Mouse (Mus musculus) midbrain, postnatal 0 days (tissue): ENCODE measurements around the gene Fkbp2. TPM values are rescaled to one million over a fixed set of nuclear protein-coding genes. Genes with fewer than 3 reads are reported as not detected.

ENCODE experiments used
- ATAC-seq: fragments of 200-750 bp; cut with Nextera tagmentation; 2 replicates; pipeline ENCODE4 v1.8.0; 2017; ENCODE audit warnings: moderate number of reproducible peaks, mild to moderate bottlenecking, moderate TSS enrichment, moderate library complexity; ENCODE audit not compliant: low FRiP score
- DNase-seq: peaks from one replicate; pipeline ENCODE4 v3.0.0-alpha.2; 2015; ENCODE audit warnings: low spot score
- H3K27ac ChIP-seq: fragments of 300-500 bp; sonication (generic); 2 replicates; pipeline ENCODE4 v1.5.1; 2014; ENCODE audit warnings: low read depth, mild to moderate bottlenecking, low read length, mixed read lengths
- H3K27me3 ChIP-seq: fragments of 300-500 bp; sonication (generic); 2 replicates; pipeline ENCODE4 v1.6.1; 2014; ENCODE audit warnings: low read length, control low read depth, mixed read lengths; ENCODE audit not compliant: insufficient read depth
- H3K36me3 ChIP-seq: fragments of 300-500 bp; sonication (generic); 2 replicates; pipeline ENCODE4 v1.6.1; 2014; ENCODE audit warnings: low read length, control low read depth, mixed read lengths; ENCODE audit not compliant: insufficient read depth
- H3K4me1 ChIP-seq: fragments of 300-500 bp; sonication (generic); 2 replicates; pipeline ENCODE4 v1.6.1; 2014; ENCODE audit warnings: mild to moderate bottlenecking, control low read depth, antibody characterized with exemption, low read length, mixed read lengths; ENCODE audit not compliant: insufficient read depth
- H3K4me2 ChIP-seq: fragments of 300-500 bp; sonication (generic); 2 replicates; pipeline ENCODE4 v1.6.1; 2014; ENCODE audit warnings: low read depth, mild to moderate bottlenecking, low read length, mixed read lengths; ENCODE audit not compliant: poor library complexity, severe bottlenecking
- H3K4me3 ChIP-seq: fragments of 300-500 bp; sonication (generic); 2 replicates; pipeline ENCODE4 v1.5.1; 2014; ENCODE audit warnings: low read depth, mild to moderate bottlenecking, low read length, moderate library complexity
- H3K9ac ChIP-seq: fragments of 300-500 bp; sonication (generic); replicated peaks from 2 replicates; pipeline ENCODE4 v1.6.1; 2014; ENCODE audit warnings: mild to moderate bottlenecking, low read length, moderate library complexity, mixed read lengths; ENCODE audit not compliant: poor library complexity, severe bottlenecking
- H3K9me3 ChIP-seq: fragments of 300-500 bp; sonication (generic); 2 replicates; pipeline ENCODE4 v1.6.1; 2016; ENCODE audit warnings: low read length, control low read depth
- CTCF ChIP-seq: IDR thresholded peaks from 2 replicates; pipeline ENCODE4 v1.5.1; 2016; ENCODE audit warnings: antibody characterized with exemption, mild to moderate bottlenecking
- WGBS: fragments of 180-500 bp; shearing (Covaris S2); extraction: QIAGEN DNeasy Blood & Tissue Kit; methylation state at CpG from one replicate; pipeline ENCODE4 v1.1.7; 2014; 5-methylcytosine and 5-hydroxymethylcytosine counted together
- polyA plus RNA-seq: library from polyadenylated mRNA; unstranded; fragments of >200 nt; fragmentation: Nextera tagmentation; extraction: Ambion mirVana; gene quantifications from 2 replicates; pipeline ENCODE4 v1.2.1, GENCODE M21; 2015
- total RNA-seq: library from RNA; depleted of rRNA; stranded (reverse); fragments of >200 nt; gene quantifications from 2 replicates; pipeline ENCODE4 v1.2.3, GENCODE M21; 2014

Fkbp2 gene
- total and polyA plus RNA-seq, 2 experiments from 2014 or later: 29.3 to 149 TPM

GRCm38 (mm10) chr19:6989251-6989650 lies 8.9 kb upstream of the Fkbp2 start:
- no peak for ATAC-seq
- Histone ChIP-seq H3K9me3 (no peaks in the 10 kb centered on the region), H3K27ac (no peak overlapping the region), H3K36me3 (0 out of 2 replicates have a peak, but pooled peaks cover 9% of the 10 kb centered on the region), H3K4me2 (no peak overlapping the region), H3K4me1 (peaks cover 15% of the 10 kb centered on the region), H3K9ac (no peak overlapping the region), H3K4me3 (no peak overlapping the region), H3K27me3 (no peaks in the 10 kb centered on the region)
- DNase-seq: no peak
- WGBS: 87% methylated on average over 8 of the region's 8 CpGs
- no peak for TF ChIP-seq CTCF

DNA sequence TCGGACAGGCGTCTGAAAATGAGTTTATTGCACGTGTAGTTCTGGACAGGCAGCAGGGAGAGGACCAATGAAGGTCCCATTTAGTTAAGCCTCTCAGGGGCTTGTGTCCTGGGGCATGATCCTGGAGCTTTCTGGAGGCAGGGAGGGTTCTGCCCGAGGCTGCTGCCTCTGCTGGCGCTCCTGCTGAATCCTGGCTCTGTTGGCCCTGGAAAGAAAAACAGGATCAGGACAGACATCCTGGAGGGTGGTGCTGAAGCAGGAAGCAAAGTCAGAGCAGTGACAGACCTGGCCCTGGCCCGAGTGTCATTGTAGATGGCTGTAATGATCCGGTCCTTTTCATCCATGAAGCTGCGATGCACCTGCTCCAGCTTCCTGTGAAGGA lies 7.6 kb upstream of the Fkbp2 start:
- Histone ChIP-seq H3K27me3 (no peaks in the 10 kb centered on the region), H3K9ac (peak overlapping the region; percentile 89), H3K4me2 (peak overlapping the region; percentile 74), H3K27ac (peak overlapping the region; percentile 80; the same call in 1 of the 2 replicates), H3K36me3 (0 out of 2 replicates have a peak, but pooled peaks cover 9% of the 10 kb centered on the region), H3K4me1 (peaks cover 11% of the 10 kb centered on the region), H3K4me3 (peak overlapping the region; percentile 61), H3K9me3 (no peaks in the 10 kb centered on the region)
- 4% methylated on average over 8 of the region's 8 CpGs for WGBS
- no peak for TF ChIP-seq CTCF
- DNase-seq (no peak), ATAC-seq (no peak)

- Histone ChIP-seq H3K27ac (peak within 1 kb of the TSS; percentile 80), H3K27me3 (no peaks in the 10 kb centered on the region), H3K9me3 (no peaks in the 10 kb centered on the region), H3K4me2 (peak within 1 kb of the TSS; percentile 74), H3K36me3 (0 out of 2 replicates have a peak, but pooled peaks cover 12% of the 10 kb centered on the region), H3K9ac (peak within 1 kb of the TSS; percentile 89), H3K4me3 (peak within 1 kb of the TSS; percentile 61), H3K4me1 (peaks cover 9% of the 10 kb centered on the region)
- DNase-seq (peak; percentile 52), ATAC-seq (peak; percentile 57)
- WGBS: under 1% methylated on average over 54 of the region's 85 CpGs
- no peak for TF ChIP-seq CTCF
Measured at GRCm38 (mm10) chr19:6987061-6987903, 7.0 kb upstream of the Fkbp2 start, which contains the start of gene Vegfb. Gene Vegfb, minus strand, starts transcription at chr19:6987651.

DNA sequence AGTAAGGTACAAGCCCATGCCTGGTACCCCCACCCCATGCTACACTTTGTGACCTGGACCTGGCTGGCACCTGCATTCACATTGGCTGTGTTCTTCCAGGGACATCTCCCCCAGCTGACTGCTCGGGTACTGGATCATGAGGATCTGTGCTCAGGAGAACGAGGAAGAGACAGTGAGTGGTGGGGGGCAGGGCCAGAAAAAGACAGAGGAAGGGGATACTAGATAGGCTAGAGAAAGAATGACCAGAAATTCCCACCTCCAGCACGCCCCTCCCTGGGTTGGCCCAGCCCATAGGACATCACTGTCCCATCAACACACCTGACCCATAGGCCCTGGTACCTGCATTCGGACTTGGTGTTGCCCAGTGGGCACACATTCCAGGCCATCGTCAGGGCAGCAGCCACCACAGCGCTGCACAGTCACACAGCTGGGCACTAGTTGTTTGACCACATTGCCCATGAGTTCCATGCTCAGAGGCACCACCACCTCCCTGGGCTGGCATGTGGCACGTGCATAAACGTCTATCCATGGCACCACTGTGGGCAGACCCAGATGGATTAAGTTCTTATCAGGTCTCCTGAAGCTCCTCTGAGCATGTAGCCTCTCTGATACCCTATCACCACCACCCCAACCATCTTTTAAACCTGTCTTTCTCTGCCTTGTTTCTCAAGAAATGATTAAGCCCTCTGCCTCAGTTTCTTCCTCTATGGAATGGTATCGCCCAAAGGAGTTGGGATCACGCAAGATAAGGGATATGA lies 5.8 kb upstream of the Fkbp2 start:
- ATAC-seq (no peak), DNase-seq (no peak)
- H3K4me2 ChIP-seq: peak overlapping the region; percentile 74
- WGBS: 79% methylated on average over 10 of the region's 10 CpGs
- H3K27me3 ChIP-seq: no peaks in the 10 kb centered on the region
- H3K4me1 ChIP-seq: peaks cover 9% of the 10 kb centered on the region
- no peak overlapping the region for H3K9ac ChIP-seq
- no peak for TF ChIP-seq CTCF
- no peaks in the 10 kb centered on the region for H3K9me3 ChIP-seq
- no peak overlapping the region for H3K4me3 ChIP-seq
- no peak overlapping the region for H3K27ac ChIP-seq
- 0 out of 2 replicates have a peak, but pooled peaks cover 14% of the 10 kb centered on the region for H3K36me3 ChIP-seq

- Histone ChIP-seq H3K4me3 (no peak overlapping the region), H3K27me3 (no peaks in the 10 kb centered on the region), H3K36me3 (0 out of 2 replicates have a peak, but pooled peaks cover 14% of the 10 kb centered on the region), H3K9me3 (no peaks in the 10 kb centered on the region), H3K4me2 (no peak overlapping the region), H3K27ac (no peak overlapping the region), H3K4me1 (peaks cover 9% of the 10 kb centered on the region), H3K9ac (no peak overlapping the region)
- ATAC-seq (no peak), DNase-seq (no peak)
- WGBS: 88% methylated on average over 19 of the region's 19 CpGs
- TF ChIP-seq CTCF: no peak
Measured at GRCm38 (mm10) chr19:6985300-6985699, 5.0 kb upstream of the Fkbp2 start.

GRCm38 (mm10) chr19:6983621-6984020 lies 3.3 kb upstream of the Fkbp2 start:
- ATAC-seq (no peak), DNase-seq (no peak)
- Histone ChIP-seq H3K4me3 (no peak overlapping the region), H3K36me3 (0 out of 2 replicates have a peak, but pooled peaks cover 14% of the 10 kb centered on the region), H3K27me3 (no peaks in the 10 kb centered on the region), H3K27ac (no peak overlapping the region), H3K9ac (no peak overlapping the region), H3K9me3 (no peaks in the 10 kb centered on the region), H3K4me2 (no peak overlapping the region), H3K4me1 (peaks cover 14% of the 10 kb centered on the region)
- TF ChIP-seq CTCF: no peak
- 76% methylated on average over 5 of the region's 5 CpGs for WGBS
